ENCODE assay signal across 19 mouse cellular contexts in genomic region chr10:111666963-111667362, GRCm38 (mm10).
"Had no signal": no experiment of that assay in that cellular context is flagged by ENCODE, and none has a peak within 500 bp of the region (broad histone marks: within the 10 kb centered on the region; RNA-seq: fewer than 3 reads in every experiment).

No protein-coding gene starts in this region.

- H3K4me1 ChIP-seq: midbrain, embryonic 12.5 days had no signal

- H3K4me3 ChIP-seq: layer of hippocampus, adult 2 months; limb, embryonic 10.5 days; limb, embryonic 13.5 days; liver, embryonic 12.5 days; liver, embryonic 15.5 days; midbrain, embryonic 12.5 days; myocyte; neural tube, embryonic 13.5 days had no signal

- H3K9ac ChIP-seq: limb, embryonic 13.5 days; liver, embryonic 12.5 days; liver, embryonic 15.5 days; midbrain, embryonic 12.5 days; neural tube, embryonic 13.5 days had no signal

- DNase-seq: kidney, postnatal 25 days; layer of hippocampus, adult 9-11 months; liver; lung, adult 18-20 months; lung, postnatal 14 days; retina, postnatal 1 day; thymus, adult 18-20 months; thymus, postnatal 36 days had no signal

- H3K36me3 ChIP-seq: limb, embryonic 10.5 days; limb, embryonic 13.5 days; liver, embryonic 12.5 days; liver, embryonic 15.5 days; midbrain, embryonic 12.5 days; neural tube, embryonic 13.5 days had no signal

- H3K27ac ChIP-seq: kidney, postnatal 0 days; layer of hippocampus, adult 2 months; limb, embryonic 10.5 days; limb, embryonic 13.5 days; liver, embryonic 12.5 days; liver, embryonic 15.5 days; macrophage; midbrain, embryonic 12.5 days; neural tube, embryonic 13.5 days had no signal

- H3K4me2 ChIP-seq: limb, embryonic 13.5 days; liver, embryonic 12.5 days; liver, embryonic 15.5 days; midbrain, embryonic 12.5 days; neural tube, embryonic 13.5 days had no signal

- H3K9me3 ChIP-seq: limb, embryonic 10.5 days; limb, embryonic 13.5 days; liver, embryonic 12.5 days; liver, embryonic 15.5 days; midbrain, embryonic 12.5 days; neural tube, embryonic 13.5 days had no signal

- H3K27me3 ChIP-seq: limb, embryonic 13.5 days; liver, embryonic 15.5 days; neural tube, embryonic 13.5 days had no signal

- ATAC-seq: liver, embryonic 12.5 days; midbrain, embryonic 16.5 days had no signal
